Mouse (Mus musculus) MEL (cell line): ENCODE measurements around the gene Fam173a.

Experiments used
- CHD2 ChIP-seq: IDR thresholded peaks from 2 replicates; pipeline ENCODE4 v1.6.1; 2011; ENCODE audit warnings: low read length, improper control_type of control experiment
- CTCF ChIP-seq, 3 experiments: IDR thresholded peaks in 2 of 3; conservative IDR thresholded peaks in 1 of 3; 2 replicates each; pipeline ENCODE4 v1.5.1; 2011 to 2012; ENCODE audit warnings: low read length in 3 of 3, low read depth in 2 of 3, mild to moderate bottlenecking in 2 of 3, improper control_type of control experiment in 1 of 3, inconsistent platforms in 1 of 3, mixed read lengths in 1 of 3, moderate library complexity in 1 of 3; ENCODE audit not compliant: control insufficient read depth in 1 of 3, insufficient read depth in 1 of 3, poor library complexity in 1 of 3, severe bottlenecking in 1 of 3
- ELF1 ChIP-seq: IDR thresholded peaks from 2 replicates; pipeline ENCODE4 v1.6.1; 2014; ENCODE audit warnings: low read depth, mild to moderate bottlenecking, inconsistent platforms, low read length, improper control_type of control experiment, moderate library complexity
- ETS1 ChIP-seq: IDR thresholded peaks from 2 replicates; pipeline ENCODE4 v1.6.1; 2012; ENCODE audit warnings: low read depth, mild to moderate bottlenecking, inconsistent platforms, low read length, improper control_type of control experiment, moderate library complexity
- HCFC1 ChIP-seq: IDR thresholded peaks from 2 replicates; pipeline ENCODE4 v1.6.1; 2012; ENCODE audit warnings: low read depth, mild to moderate bottlenecking, inconsistent platforms, low read length, improper control_type of control experiment, moderate library complexity
- POLR2A ChIP-seq, 2 experiments: IDR thresholded peaks; 2 replicates each; pipeline ENCODE4 v1.6.1; 2011 to 2012; ENCODE audit warnings: low read length in 2 of 2, mild to moderate bottlenecking in 2 of 2, control low read depth in 1 of 2, improper control_type of control experiment in 1 of 2, low read depth in 1 of 2, moderate library complexity in 1 of 2; ENCODE audit not compliant: control insufficient read depth in 1 of 2, insufficient read depth in 1 of 2, poor library complexity in 1 of 2
- RAD21 ChIP-seq: IDR thresholded peaks from 2 replicates; pipeline ENCODE4 v1.6.1; 2011; ENCODE audit warnings: mild to moderate bottlenecking, low read depth, low read length, improper control_type of control experiment
- SIN3A ChIP-seq: IDR thresholded peaks from 2 replicates; pipeline ENCODE4 v1.6.1; 2012; ENCODE audit warnings: low read length, improper control_type of control experiment, inconsistent platforms
- TAL1 ChIP-seq: IDR thresholded peaks from 2 replicates; pipeline ENCODE4 v1.6.1; 2012; ENCODE audit warnings: mild to moderate bottlenecking, inconsistent platforms, low read length, moderate library complexity, mixed read lengths

DNA sequence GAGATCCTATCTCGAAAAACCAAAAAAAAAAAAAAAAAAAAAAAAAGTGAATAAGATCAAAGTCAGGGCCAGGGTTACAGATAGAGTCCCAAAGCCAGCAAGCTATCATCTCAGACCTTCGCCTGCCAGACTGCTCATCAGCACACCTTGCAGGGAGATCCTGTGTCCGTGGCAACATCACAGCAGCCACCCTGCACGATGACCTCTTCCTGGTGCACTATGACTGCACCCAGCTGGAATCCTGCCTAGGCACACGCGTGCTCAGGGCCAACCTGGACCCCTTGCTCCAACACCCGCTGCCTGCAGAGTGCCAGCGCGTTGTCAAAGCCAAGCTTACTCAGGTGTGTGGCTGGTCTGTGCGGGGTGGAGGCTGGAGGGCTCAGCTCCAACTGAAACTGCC lies 48.4 kb downstream of the Fam173a start:
- TF ChIP-seq POLR2A (IDR thresholded peaks at IDR 0.05; ENCODE audit: control insufficient read depth in 1 of 2, insufficient read depth in 1 of 2, low read depth in 1 of 2, low read length in 2 of 2, poor library complexity in 1 of 2): no peak
- TF ChIP-seq ETS1: no peak
- no peak for TF ChIP-seq RAD21
- TF ChIP-seq CTCF (IDR thresholded peaks at IDR 0.05 in 2 of 3, conservative IDR thresholded peaks at IDR 0.05 in 1 of 3; ENCODE audit: control insufficient read depth in 1 of 3, insufficient read depth in 1 of 3, low read depth in 2 of 3, low read length in 3 of 3, poor library complexity in 1 of 3, severe bottlenecking in 1 of 3): no peak
- no peak for TF ChIP-seq SIN3A
- TF ChIP-seq CHD2: no peak
- no peak for TF ChIP-seq ELF1
- TF ChIP-seq TAL1: no peak
- TF ChIP-seq HCFC1: no peak
